Mouse (Mus musculus): ENCODE measurements around the gene Mdfi. TPM values are rescaled to one million over a fixed set of nuclear protein-coding genes. Genes with fewer than 3 reads are reported as not detected.
A peak's percentile ranks its signal among the peaks of the same experiment; 100 is the strongest.

Mdfi gene
- polyA plus RNA-seq, 1 experiment from 2014 or later: 34.6 TPM

DNA sequence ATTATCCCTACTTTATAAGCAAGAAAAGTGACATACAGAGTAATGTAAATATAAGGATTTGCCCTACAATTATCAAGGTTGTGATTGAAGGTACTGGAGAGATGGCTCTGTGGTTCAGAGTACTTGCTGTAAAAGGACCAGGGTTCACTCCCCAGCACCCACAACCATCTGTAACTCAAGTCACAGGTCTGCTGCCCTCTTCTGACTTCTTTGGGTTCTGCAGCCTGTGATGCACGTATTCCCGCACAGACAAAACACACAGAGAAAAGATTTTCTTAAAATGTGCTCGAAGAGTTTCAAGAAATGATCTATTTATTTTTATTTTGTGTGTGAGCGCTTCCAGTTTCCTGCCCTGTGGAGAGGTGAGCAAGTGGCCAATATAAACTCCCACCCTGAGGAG lies 30.8 kb downstream of the Mdfi start:
- Histone ChIP-seq H3K27ac (ENCODE audit: low read depth, low read length) (no peak overlapping the region), H3K4me1 (ENCODE audit: control insufficient read depth, insufficient read depth, low read length) (peaks cover 7% of the 10 kb centered on the region), H3K4me3 (ENCODE audit: low read depth, low read length) (no peak overlapping the region), H3K9me3 (replicated peaks; ENCODE audit: control insufficient read depth, low read length) (no peaks in the 10 kb centered on the region), H3K27me3 (ENCODE audit: control insufficient read depth, insufficient read depth, low read length) (no peaks in the 10 kb centered on the region), H3K9ac (ENCODE audit: low read depth, low read length) (no peak overlapping the region), H3K4me2 (no peak overlapping the region), H3K36me3 (ENCODE audit: control insufficient read depth, insufficient read depth, low read length) (no peaks in the 10 kb centered on the region)
- no peak for ATAC-seq (replicated peaks; ENCODE audit: insufficient number of reproducible peaks, low FRiP score, low TSS enrichment)
- WGBS (ENCODE audit: insufficient replicate concordance): 87% methylated on average over 4 of the region's 4 CpGs

- Histone ChIP-seq H3K27me3 (ENCODE audit: control insufficient read depth, insufficient read depth, low read length) (no peaks in the 10 kb centered on the region), H3K9me3 (replicated peaks; ENCODE audit: control insufficient read depth, low read length) (no peaks in the 10 kb centered on the region), H3K4me1 (ENCODE audit: control insufficient read depth, insufficient read depth, low read length) (peaks cover 7% of the 10 kb centered on the region), H3K27ac (ENCODE audit: low read depth, low read length) (no peak overlapping the region), H3K9ac (ENCODE audit: low read depth, low read length) (no peak overlapping the region), H3K36me3 (ENCODE audit: control insufficient read depth, insufficient read depth, low read length) (no peaks in the 10 kb centered on the region), H3K4me2 (no peak overlapping the region), H3K4me3 (ENCODE audit: low read depth, low read length) (no peak overlapping the region)
- ATAC-seq (replicated peaks; ENCODE audit: insufficient number of reproducible peaks, low FRiP score, low TSS enrichment): no peak
- WGBS (ENCODE audit: insufficient replicate concordance): 17% methylated on average over 8 of the region's 8 CpGs
These were observed 31.7 kb downstream of the Mdfi start for GRCm38 (mm10) chr17:47802806-47803205.

DNA sequence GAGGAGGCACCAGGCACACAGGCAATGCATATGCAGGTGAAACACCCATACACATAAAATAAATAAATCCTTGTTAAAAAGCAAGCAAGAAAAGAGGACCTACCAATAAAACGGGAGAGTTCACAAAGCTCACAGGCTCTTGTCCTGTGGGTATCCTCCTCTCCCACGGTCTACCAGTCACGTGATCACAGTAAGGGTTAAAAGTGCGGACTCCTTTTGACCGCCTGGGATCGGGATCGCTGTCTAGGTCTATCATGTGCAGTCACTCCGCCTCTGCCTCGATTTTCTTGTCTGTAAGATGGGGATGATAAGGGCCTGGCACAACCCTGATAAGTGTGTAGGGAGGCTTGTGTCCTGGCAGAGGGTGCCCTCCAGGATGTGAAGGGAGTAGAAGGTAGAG lies 37.1 kb downstream of the Mdfi start:
- H3K36me3 ChIP-seq (ENCODE audit: control insufficient read depth, insufficient read depth, low read length): no peaks in the 10 kb centered on the region; the same call in 1 of the 2 replicates

DNA sequence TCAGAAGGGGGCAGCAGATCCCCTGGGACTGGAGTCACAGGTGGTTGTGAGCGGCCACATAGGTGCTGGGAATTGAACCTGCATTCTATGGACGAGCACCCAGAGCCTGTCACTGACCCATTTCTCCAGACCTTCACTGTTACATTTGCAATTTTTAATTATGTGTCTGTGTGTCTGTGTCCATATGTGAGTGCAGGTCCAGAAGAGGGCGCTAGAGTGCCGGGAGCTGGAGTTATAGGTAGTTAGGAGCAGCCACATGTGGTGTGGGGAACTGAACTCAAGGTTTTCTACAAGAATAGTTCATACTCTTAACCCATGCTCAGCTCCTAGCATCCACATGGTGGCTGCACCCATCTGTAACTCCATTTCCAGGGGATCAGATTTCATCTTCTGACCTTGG lies 37.5 kb downstream of the Mdfi start:
- 59% methylated on average over 4 of the region's 4 CpGs for WGBS (ENCODE audit: insufficient replicate concordance)
- peaks cover 23% of the 10 kb centered on the region for H3K4me1 ChIP-seq (ENCODE audit: control insufficient read depth, insufficient read depth, low read length)

More for the DNA sequence above, 37.1 kb downstream of the Mdfi start:
- Histone ChIP-seq H3K9ac (ENCODE audit: low read depth, low read length) (no peak overlapping the region), H3K27me3 (ENCODE audit: control insufficient read depth, insufficient read depth, low read length) (no peaks in the 10 kb centered on the region), H3K27ac (ENCODE audit: low read depth, low read length) (no peak overlapping the region), H3K4me2 (no peak overlapping the region), H3K4me1 (ENCODE audit: control insufficient read depth, insufficient read depth, low read length) (peaks cover 26% of the 10 kb centered on the region), H3K9me3 (replicated peaks; ENCODE audit: control insufficient read depth, low read length) (no peaks in the 10 kb centered on the region), H3K4me3 (ENCODE audit: low read depth, low read length) (no peak overlapping the region)
- ATAC-seq (replicated peaks; ENCODE audit: insufficient number of reproducible peaks, low FRiP score, low TSS enrichment): no peak
- WGBS (ENCODE audit: insufficient replicate concordance): 69% methylated on average over 9 of the region's 9 CpGs

GRCm38 (mm10) chr17:47796156-47796816 lies 38.2 kb downstream of the Mdfi start:
- Histone ChIP-seq H3K9ac (ENCODE audit: low read depth, low read length) (no peak overlapping the region), H3K4me1 (ENCODE audit: control insufficient read depth, insufficient read depth, low read length) (peaks cover 23% of the 10 kb centered on the region), H3K4me3 (ENCODE audit: low read depth, low read length) (no peak overlapping the region), H3K27me3 (ENCODE audit: control insufficient read depth, insufficient read depth, low read length) (no peaks in the 10 kb centered on the region), H3K27ac (ENCODE audit: low read depth, low read length) (no peak overlapping the region), H3K9me3 (replicated peaks; ENCODE audit: control insufficient read depth, low read length) (no peaks in the 10 kb centered on the region), H3K4me2 (no peak overlapping the region; the same call in 1 of the 2 replicates), H3K36me3 (ENCODE audit: control insufficient read depth, insufficient read depth, low read length) (no peaks in the 10 kb centered on the region; the same call in 1 of the 2 replicates)
- no peak for ATAC-seq (replicated peaks; ENCODE audit: insufficient number of reproducible peaks, low FRiP score, low TSS enrichment)
- 50% methylated on average over 16 of the region's 16 CpGs for WGBS (ENCODE audit: insufficient replicate concordance)

More for the DNA sequence above, 37.5 kb downstream of the Mdfi start:
- H3K4me2 ChIP-seq: no peak overlapping the region
- no peak overlapping the region for H3K4me3 ChIP-seq (ENCODE audit: low read depth, low read length)
- no peaks in the 10 kb centered on the region; the same call in 1 of the 2 replicates for H3K36me3 ChIP-seq (ENCODE audit: control insufficient read depth, insufficient read depth, low read length)
- H3K27ac ChIP-seq (ENCODE audit: low read depth, low read length): no peak overlapping the region
- H3K27me3 ChIP-seq (ENCODE audit: control insufficient read depth, insufficient read depth, low read length): no peaks in the 10 kb centered on the region
- no peaks in the 10 kb centered on the region for H3K9me3 ChIP-seq (replicated peaks; ENCODE audit: control insufficient read depth, low read length)
- no peak for ATAC-seq (replicated peaks; ENCODE audit: insufficient number of reproducible peaks, low FRiP score, low TSS enrichment)
- H3K9ac ChIP-seq (ENCODE audit: low read depth, low read length): no peak overlapping the region

GRCm38 (mm10) chr17:47795446-47795845 lies 39.0 kb downstream of the Mdfi start:
- Histone ChIP-seq H3K27me3 (ENCODE audit: control insufficient read depth, insufficient read depth, low read length) (no peaks in the 10 kb centered on the region), H3K4me3 (ENCODE audit: low read depth, low read length) (no peak overlapping the region), H3K4me1 (ENCODE audit: control insufficient read depth, insufficient read depth, low read length) (peaks cover 23% of the 10 kb centered on the region), H3K9ac (ENCODE audit: low read depth, low read length) (no peak overlapping the region), H3K4me2 (no peak overlapping the region), H3K9me3 (replicated peaks; ENCODE audit: control insufficient read depth, low read length) (no peaks in the 10 kb centered on the region), H3K27ac (ENCODE audit: low read depth, low read length) (no peak overlapping the region), H3K36me3 (ENCODE audit: control insufficient read depth, insufficient read depth, low read length) (peaks cover 2% of the 10 kb centered on the region)
- 28% methylated on average over 3 of the region's 3 CpGs for WGBS (ENCODE audit: insufficient replicate concordance)
- no peak for ATAC-seq (replicated peaks; ENCODE audit: insufficient number of reproducible peaks, low FRiP score, low TSS enrichment)

- Histone ChIP-seq H3K4me1 (ENCODE audit: control insufficient read depth, insufficient read depth, low read length) (peaks cover 23% of the 10 kb centered on the region), H3K27ac (ENCODE audit: low read depth, low read length) (no peak overlapping the region), H3K27me3 (ENCODE audit: control insufficient read depth, insufficient read depth, low read length) (no peaks in the 10 kb centered on the region), H3K36me3 (ENCODE audit: control insufficient read depth, insufficient read depth, low read length) (peaks cover 3% of the 10 kb centered on the region), H3K4me3 (ENCODE audit: low read depth, low read length) (no peak overlapping the region), H3K4me2 (no peak overlapping the region), H3K9me3 (replicated peaks; ENCODE audit: control insufficient read depth, low read length) (no peaks in the 10 kb centered on the region), H3K9ac (ENCODE audit: low read depth, low read length) (no peak overlapping the region)
- ATAC-seq (replicated peaks; ENCODE audit: insufficient number of reproducible peaks, low FRiP score, low TSS enrichment): peak; percentile 74
- 8% methylated on average over 9 of the region's 9 CpGs for WGBS (ENCODE audit: insufficient replicate concordance)
These were observed 41.1 kb downstream of the Mdfi start for GRCm38 (mm10) chr17:47793377-47793776.

DNA sequence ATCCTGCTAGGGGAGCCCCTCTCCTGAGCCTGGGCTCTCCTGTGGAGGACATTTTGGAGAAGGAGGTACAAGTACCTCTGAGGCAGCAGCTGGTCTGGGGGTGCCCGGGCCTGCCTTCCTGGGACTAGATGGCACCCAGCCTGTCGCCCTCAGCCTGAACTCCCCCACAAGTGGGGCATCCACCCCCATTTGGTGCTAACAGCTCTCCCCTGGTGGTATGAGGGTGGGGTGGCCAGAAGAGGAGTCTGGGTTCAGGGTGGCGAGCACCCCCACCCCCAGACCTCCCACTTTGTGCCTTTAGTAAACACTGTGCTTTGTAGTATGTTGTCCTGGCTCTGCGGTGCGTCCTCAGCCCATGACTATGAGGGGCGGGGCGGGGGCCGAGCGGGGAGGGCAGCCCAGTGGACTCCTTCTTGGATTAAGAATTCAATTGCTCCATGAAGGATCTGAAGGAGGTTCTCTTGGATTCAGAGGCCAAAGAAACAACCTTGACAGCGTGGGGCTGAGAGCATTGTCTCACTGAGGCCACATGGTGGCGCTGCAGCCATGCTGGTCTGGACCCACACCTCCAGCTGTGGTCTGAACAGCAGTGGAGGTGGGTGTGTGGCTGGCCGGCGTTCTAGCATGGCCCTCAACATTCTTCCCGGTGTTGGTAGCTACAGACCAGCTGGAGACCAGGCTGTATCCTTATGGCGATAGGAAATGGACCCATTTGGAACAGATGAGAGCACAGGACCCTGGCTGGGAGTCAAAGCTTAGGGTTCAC lies 42.2 kb downstream of the Mdfi start:
- 27% methylated on average over 15 of the region's 15 CpGs for WGBS (ENCODE audit: insufficient replicate concordance)
- H3K4me3 ChIP-seq (ENCODE audit: low read depth, low read length): no peak overlapping the region
- no peak for ATAC-seq (replicated peaks; ENCODE audit: insufficient number of reproducible peaks, low FRiP score, low TSS enrichment)
- no peak overlapping the region for H3K27ac ChIP-seq (ENCODE audit: low read depth, low read length)
- H3K36me3 ChIP-seq (ENCODE audit: control insufficient read depth, insufficient read depth, low read length): peaks cover 3% of the 10 kb centered on the region
- H3K4me2 ChIP-seq: no peak overlapping the region
- peaks cover 33% of the 10 kb centered on the region for H3K4me1 ChIP-seq (ENCODE audit: control insufficient read depth, insufficient read depth, low read length)
- H3K9me3 ChIP-seq (replicated peaks; ENCODE audit: control insufficient read depth, low read length): no peaks in the 10 kb centered on the region
- H3K9ac ChIP-seq (ENCODE audit: low read depth, low read length): no peak overlapping the region
- H3K27me3 ChIP-seq (ENCODE audit: control insufficient read depth, insufficient read depth, low read length): 0 out of 2 replicates have a peak, but pooled peaks cover 5% of the 10 kb centered on the region
